Mouse (Mus musculus) stomach, postnatal 0 days (tissue): ENCODE measurements at regions not wholly inside any gene's neighbourhood (a gene's known extent, or its start where the extent isn't known, plus 50 kb on each side); places are given as distances from the start of the nearest gene placed in this dataset.

ENCODE experiments used
- ATAC-seq: fragments of 200-750 bp; cut with Nextera tagmentation; 2 replicates; pipeline ENCODE4 v1.8.0; 2017; ENCODE audit not compliant: low FRiP score, low TSS enrichment
- DNase-seq: peaks from one replicate; pipeline ENCODE4 v3.0.0-alpha.2; 2016; ENCODE audit warnings: low spot score
- H3K27ac ChIP-seq: fragments of 300-500 bp; sonication (generic); replicated peaks from 2 replicates; pipeline ENCODE4 v1.5.1; 2014; ENCODE audit warnings: mild to moderate bottlenecking, control low read depth
- H3K27me3 ChIP-seq: fragments of 300-500 bp; sonication (generic); 2 replicates; pipeline ENCODE4 v1.6.1; 2014; ENCODE audit warnings: low read length; ENCODE audit not compliant: control insufficient read depth, insufficient read depth
- H3K36me3 ChIP-seq: fragments of 300-500 bp; sonication (generic); 2 replicates; pipeline ENCODE4 v1.6.1; 2014; ENCODE audit warnings: low read length, mixed read lengths; ENCODE audit not compliant: control insufficient read depth, insufficient read depth
- H3K4me1 ChIP-seq: fragments of 300-500 bp; sonication (generic); replicated peaks from 2 replicates; pipeline ENCODE4 v1.6.1; 2014; ENCODE audit warnings: antibody characterized with exemption; ENCODE audit not compliant: control insufficient read depth, insufficient read depth
- H3K4me2 ChIP-seq: fragments of 300-500 bp; sonication (generic); replicated peaks from 2 replicates; pipeline ENCODE4 v1.6.1; 2014; ENCODE audit warnings: low read depth, mild to moderate bottlenecking, control low read depth, moderate library complexity
- H3K4me3 ChIP-seq: fragments of 300-500 bp; sonication (generic); 2 replicates; pipeline ENCODE4 v1.5.1; 2014; ENCODE audit warnings: low read depth, low read length, control low read depth
- H3K9ac ChIP-seq: fragments of 300-500 bp; sonication (generic); 2 replicates; pipeline ENCODE4 v1.6.1; 2014; ENCODE audit warnings: mild to moderate bottlenecking, low read length, control low read depth, mixed read lengths
- H3K9me3 ChIP-seq: fragments of 300-500 bp; sonication (generic); 2 replicates; pipeline ENCODE4 v1.6.1; 2016; ENCODE audit warnings: low read length; ENCODE audit not compliant: control insufficient read depth
- CTCF ChIP-seq: IDR thresholded peaks from 2 replicates; pipeline ENCODE4 v1.5.1; 2016; ENCODE audit warnings: antibody characterized with exemption, low read depth, mild to moderate bottlenecking, moderate library complexity
- EP300 ChIP-seq: optimal IDR thresholded peaks from 2 replicates; pipeline ENCODE3; 2016; ENCODE audit warnings: antibody characterized with exemption
- WGBS: fragments of 180-500 bp; shearing (Covaris S2); extraction: QIAGEN DNeasy Blood & Tissue Kit; methylation state at CpG from one replicate; pipeline ENCODE4 v1.1.7; 2014; 5-methylcytosine and 5-hydroxymethylcytosine counted together

- Histone ChIP-seq H3K36me3 (no peaks in the 10 kb centered on the region), H3K4me3 (no peak overlapping the region), H3K27ac (no peak overlapping the region), H3K4me1 (no peaks in the 10 kb centered on the region), H3K4me2 (no peak overlapping the region), H3K9ac (no peak overlapping the region), H3K9me3 (no peaks in the 10 kb centered on the region), H3K27me3 (no peaks in the 10 kb centered on the region)
- TF ChIP-seq CTCF (no peak), EP300 (no peak)
- WGBS: 57% methylated on average over 4 of the region's 4 CpGs
- DNase-seq: no peak
- no peak for ATAC-seq
Observed at GRCm38 (mm10) chrX:11691019-11691418, 363.4 kb downstream of the H2al1j start.

GRCm38 (mm10) chrX:11696565-11696964 is 368.9 kb downstream of the H2al1j start:
- WGBS: 93% methylated on average over 4 of the region's 4 CpGs
- Histone ChIP-seq H3K4me1 (no peaks in the 10 kb centered on the region), H3K27me3 (no peaks in the 10 kb centered on the region), H3K9me3 (no peaks in the 10 kb centered on the region), H3K27ac (no peak overlapping the region), H3K36me3 (no peaks in the 10 kb centered on the region), H3K4me2 (no peak overlapping the region), H3K4me3 (no peak overlapping the region), H3K9ac (no peak overlapping the region)
- TF ChIP-seq CTCF (no peak), EP300 (no peak)
- DNase-seq (no peak), ATAC-seq (no peak)

- Histone ChIP-seq H3K27ac (no peak overlapping the region), H3K9me3 (no peaks in the 10 kb centered on the region), H3K4me1 (no peaks in the 10 kb centered on the region), H3K9ac (no peak overlapping the region), H3K27me3 (no peaks in the 10 kb centered on the region), H3K4me3 (no peak overlapping the region), H3K4me2 (no peak overlapping the region), H3K36me3 (no peaks in the 10 kb centered on the region)
- DNase-seq: no peak
- 84% methylated on average over 2 of the region's 2 CpGs for WGBS
- TF ChIP-seq CTCF (no peak), EP300 (no peak)
- ATAC-seq: no peak
Observed at GRCm38 (mm10) chrX:11701095-11701494, 373.5 kb downstream of the H2al1j start.

- ATAC-seq (no peak), DNase-seq (no peak)
- Histone ChIP-seq H3K4me1 (no peaks in the 10 kb centered on the region), H3K27ac (no peak overlapping the region), H3K4me3 (no peak overlapping the region), H3K9me3 (no peaks in the 10 kb centered on the region), H3K9ac (no peak overlapping the region), H3K27me3 (no peaks in the 10 kb centered on the region), H3K4me2 (no peak overlapping the region), H3K36me3 (no peaks in the 10 kb centered on the region)
- 78% methylated on average over 6 of the region's 6 CpGs for WGBS
- TF ChIP-seq EP300: no peak
- TF ChIP-seq CTCF: no peak
Observed at GRCm38 (mm10) chrX:11705851-11706557, 378.4 kb downstream of the H2al1j start.

DNA sequence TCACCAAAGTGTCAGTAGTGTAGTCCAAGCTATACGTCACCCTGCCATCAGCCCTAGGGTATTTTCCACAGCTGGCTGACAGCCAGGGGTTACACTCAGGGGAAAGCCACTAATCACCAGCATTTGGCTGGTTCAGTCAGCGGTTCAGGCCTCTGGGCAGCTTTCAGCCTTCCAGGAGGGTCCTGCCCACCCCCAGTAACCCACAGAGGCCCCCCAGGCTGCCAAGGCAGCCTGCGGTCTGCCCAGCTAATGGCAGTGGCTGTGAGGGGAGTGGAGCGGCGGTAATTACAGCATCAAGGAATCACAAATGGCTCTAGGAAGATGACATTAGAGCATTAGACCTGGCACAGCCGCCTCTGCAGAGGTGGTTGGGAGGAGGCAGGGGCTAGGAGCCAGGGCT is 379.7 kb downstream of the H2al1j start:
- 65% methylated on average over 6 of the region's 6 CpGs for WGBS
- no peak for ATAC-seq
- Histone ChIP-seq H3K9ac (no peak overlapping the region), H3K4me2 (no peak overlapping the region), H3K9me3 (no peaks in the 10 kb centered on the region), H3K4me3 (no peak overlapping the region), H3K27ac (no peak overlapping the region), H3K27me3 (no peaks in the 10 kb centered on the region), H3K36me3 (no peaks in the 10 kb centered on the region), H3K4me1 (no peaks in the 10 kb centered on the region)
- TF ChIP-seq EP300 (no peak), CTCF (no peak)
- no peak for DNase-seq

GRCm38 (mm10) chrX:11708325-11708724 is 380.7 kb downstream of the H2al1j start:
- Histone ChIP-seq H3K9me3 (no peaks in the 10 kb centered on the region), H3K27me3 (no peaks in the 10 kb centered on the region), H3K9ac (no peak overlapping the region), H3K36me3 (no peaks in the 10 kb centered on the region), H3K4me2 (no peak overlapping the region), H3K4me1 (no peaks in the 10 kb centered on the region), H3K4me3 (no peak overlapping the region), H3K27ac (no peak overlapping the region)
- ATAC-seq (no peak), DNase-seq (no peak)
- 59% methylated on average over 6 of the region's 6 CpGs for WGBS
- no peak for TF ChIP-seq CTCF
- no peak for TF ChIP-seq EP300
